Mouse (Mus musculus) embryonic facial prominence, embryonic 10.5 days (tissue): ENCODE results near the gene Fam102b. TPM values are rescaled to one million over a fixed set of nuclear protein-coding genes. Genes with fewer than 3 reads are reported as not detected.
A peak's percentile ranks its signal among the peaks of the same experiment; 100 is the strongest.

Experiments used
- DNase-seq: peaks from one replicate; pipeline ENCODE4 v3.0.0-alpha.2; 2017; ENCODE audit warnings: low spot score
- H3K27ac ChIP-seq: fragments of 300-500 bp; sonication (generic); replicated peaks from 2 replicates; pipeline ENCODE4 v1.5.1; 2016; ENCODE audit warnings: mild to moderate bottlenecking
- H3K27me3 ChIP-seq: fragments of 300-500 bp; sonication (generic); replicated peaks from 2 replicates; pipeline ENCODE4 v1.6.1; 2016; ENCODE audit warnings: low read depth, mild to moderate bottlenecking; ENCODE audit not compliant: poor library complexity, severe bottlenecking
- H3K36me3 ChIP-seq: fragments of 300-500 bp; sonication (generic); replicated peaks from 2 replicates; pipeline ENCODE4 v1.6.1; 2016; ENCODE audit warnings: mild to moderate bottlenecking, moderate library complexity
- H3K4me1 ChIP-seq: fragments of 300-500 bp; sonication (generic); 2 replicates; pipeline ENCODE4 v1.6.1; 2016
- H3K4me3 ChIP-seq: fragments of 300-500 bp; sonication (generic); 2 replicates; pipeline ENCODE4 v1.5.1; 2016; ENCODE audit warnings: mild to moderate bottlenecking, moderate library complexity
- H3K9me3 ChIP-seq: fragments of 300-500 bp; sonication (generic); 2 replicates; pipeline ENCODE4 v1.6.1; 2016; ENCODE audit warnings: mild to moderate bottlenecking
- WGBS: fragments of 180-500 bp; shearing (Covaris S2); methylation state at CpG from one replicate; pipeline ENCODE4 v1.1.7; 2016; 5-methylcytosine and 5-hydroxymethylcytosine counted together
- polyA plus RNA-seq: library from polyadenylated mRNA; unstranded; fragments of >200 nt; fragmentation: Nextera tagmentation; extraction: Ambion mirVana; gene quantifications from 2 replicates; pipeline ENCODE4 v1.2.1, GENCODE M21; 2016

The Fam102b gene
- polyA plus RNA-seq, 1 experiment from 2014 or later: 4.6 TPM

GRCm38 (mm10) chr3:108973980-108974660, 53.3 kb downstream of the Fam102b start:
- 91% methylated on average over 13 of the region's 13 CpGs for WGBS
- no peak overlapping the region for H3K27ac ChIP-seq
- H3K36me3 ChIP-seq: peaks cover 34% of the 10 kb centered on the region

GRCm38 (mm10) chr3:108966051-108966450, 61.4 kb downstream of the Fam102b start:
- Histone ChIP-seq H3K4me1 (peaks cover 13% of the 10 kb centered on the region), H3K36me3 (no peaks in the 10 kb centered on the region; the same call in 1 of the 2 replicates), H3K27me3 (no peaks in the 10 kb centered on the region), H3K27ac (no peak overlapping the region), H3K9me3 (no peaks in the 10 kb centered on the region), H3K4me3 (no peak overlapping the region)
- 92% methylated on average over 3 of the region's 3 CpGs for WGBS
- no peak for DNase-seq

More at GRCm38 (mm10) chr3:108973980-108974660, 53.3 kb downstream of the Fam102b start:
- no peak for DNase-seq
- no peaks in the 10 kb centered on the region for H3K4me1 ChIP-seq
- no peaks in the 10 kb centered on the region for H3K9me3 ChIP-seq
- H3K4me3 ChIP-seq: no peak overlapping the region
- H3K27me3 ChIP-seq: no peaks in the 10 kb centered on the region

DNA sequence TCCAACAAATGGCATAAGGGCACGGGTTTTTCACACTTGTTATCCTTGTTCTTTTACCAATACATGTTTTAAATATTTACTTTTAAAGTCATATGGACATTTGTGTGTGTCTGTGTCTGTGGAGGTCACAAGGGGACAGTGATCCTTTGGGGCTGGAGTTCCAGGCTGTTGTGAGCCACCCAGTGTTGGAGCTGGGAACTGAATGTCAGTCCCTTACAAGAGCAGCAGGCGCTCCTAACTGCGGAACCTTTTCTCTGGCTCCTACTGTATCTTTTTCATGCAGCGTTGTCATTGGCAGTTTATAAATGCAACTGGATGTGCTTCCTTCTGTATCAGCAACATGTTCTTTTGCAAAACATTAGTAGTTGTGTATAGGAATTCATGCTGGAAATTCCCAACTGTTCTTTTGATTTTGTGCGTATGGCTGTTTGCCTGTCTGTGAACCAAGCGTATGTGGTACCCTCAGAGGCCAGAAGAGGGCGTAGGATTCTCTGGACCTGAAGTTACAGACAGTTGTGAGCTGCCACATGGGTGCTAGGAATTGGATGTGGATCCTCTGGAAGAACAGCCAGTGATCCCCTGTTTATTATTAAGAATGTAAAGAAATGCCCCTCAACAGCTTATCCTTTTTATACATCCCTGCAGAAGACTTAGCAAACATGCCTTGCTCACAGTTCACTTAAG, 62.9 kb downstream of the Fam102b start:
- no peaks in the 10 kb centered on the region for H3K9me3 ChIP-seq
- H3K4me1 ChIP-seq: peaks cover 14% of the 10 kb centered on the region
- no peaks in the 10 kb centered on the region for H3K27me3 ChIP-seq
- DNase-seq: no peak
- H3K4me3 ChIP-seq: no peak overlapping the region
- no peaks in the 10 kb centered on the region for H3K36me3 ChIP-seq
- 77% methylated on average over 7 of the region's 7 CpGs for WGBS
- H3K27ac ChIP-seq: no peak overlapping the region

GRCm38 (mm10) chr3:108963776-108964175, 63.6 kb downstream of the Fam102b start:
- WGBS: 84% methylated on average over 3 of the region's 3 CpGs
- no peaks in the 10 kb centered on the region for H3K9me3 ChIP-seq
- no peak for DNase-seq
- no peaks in the 10 kb centered on the region for H3K27me3 ChIP-seq
- H3K27ac ChIP-seq: no peak overlapping the region
- peaks cover 14% of the 10 kb centered on the region for H3K4me1 ChIP-seq
- no peaks in the 10 kb centered on the region for H3K36me3 ChIP-seq
- no peak overlapping the region for H3K4me3 ChIP-seq

DNA sequence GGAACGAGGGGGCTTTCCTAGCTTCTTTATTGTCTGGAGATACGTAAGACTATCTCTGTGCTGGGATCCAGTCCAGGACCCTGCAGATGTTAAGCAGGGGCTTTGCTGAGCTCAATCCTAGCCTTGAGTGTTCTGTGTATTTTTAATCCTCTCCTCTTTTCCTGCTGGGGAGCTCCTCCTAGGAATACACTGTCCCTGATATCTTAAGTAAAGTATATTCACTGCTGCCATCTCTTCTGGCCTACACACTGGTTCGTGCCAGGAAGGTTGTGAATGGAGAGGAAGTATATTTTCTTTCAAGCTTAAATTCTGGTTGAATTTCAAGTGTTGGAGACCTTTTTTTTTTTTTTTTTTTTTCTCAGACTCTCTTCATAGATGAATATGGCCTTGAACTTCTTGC, 64.1 kb downstream of the Fam102b start:
- Histone ChIP-seq H3K9me3 (no peaks in the 10 kb centered on the region), H3K4me1 (peaks cover 14% of the 10 kb centered on the region), H3K27ac (no peak overlapping the region), H3K36me3 (no peaks in the 10 kb centered on the region), H3K27me3 (no peaks in the 10 kb centered on the region), H3K4me3 (no peak overlapping the region)
- WGBS: 88% methylated on average over 3 of the region's 3 CpGs
- DNase-seq: no peak

GRCm38 (mm10) chr3:108961655-108962054, 65.8 kb downstream of the Fam102b start:
- Histone ChIP-seq H3K27ac (peak overlapping the region; percentile 67), H3K36me3 (no peaks in the 10 kb centered on the region), H3K27me3 (no peaks in the 10 kb centered on the region), H3K4me3 (no peak overlapping the region), H3K9me3 (no peaks in the 10 kb centered on the region), H3K4me1 (peaks cover 14% of the 10 kb centered on the region)
- 55% methylated on average over 6 of the region's 6 CpGs for WGBS
- no peak for DNase-seq

- Histone ChIP-seq H3K4me3 (no peak overlapping the region), H3K36me3 (no peaks in the 10 kb centered on the region), H3K9me3 (no peaks in the 10 kb centered on the region), H3K27me3 (no peaks in the 10 kb centered on the region), H3K4me1 (peaks cover 14% of the 10 kb centered on the region), H3K27ac (peak overlapping the region; percentile 67)
- 58% methylated on average over 7 of the region's 7 CpGs for whole genome bisulfite sequencing
- peak; percentile 21 for DNase-seq
Observed at GRCm38 (mm10) chr3:108961226-108961625, 66.2 kb downstream of the Fam102b start.

DNA sequence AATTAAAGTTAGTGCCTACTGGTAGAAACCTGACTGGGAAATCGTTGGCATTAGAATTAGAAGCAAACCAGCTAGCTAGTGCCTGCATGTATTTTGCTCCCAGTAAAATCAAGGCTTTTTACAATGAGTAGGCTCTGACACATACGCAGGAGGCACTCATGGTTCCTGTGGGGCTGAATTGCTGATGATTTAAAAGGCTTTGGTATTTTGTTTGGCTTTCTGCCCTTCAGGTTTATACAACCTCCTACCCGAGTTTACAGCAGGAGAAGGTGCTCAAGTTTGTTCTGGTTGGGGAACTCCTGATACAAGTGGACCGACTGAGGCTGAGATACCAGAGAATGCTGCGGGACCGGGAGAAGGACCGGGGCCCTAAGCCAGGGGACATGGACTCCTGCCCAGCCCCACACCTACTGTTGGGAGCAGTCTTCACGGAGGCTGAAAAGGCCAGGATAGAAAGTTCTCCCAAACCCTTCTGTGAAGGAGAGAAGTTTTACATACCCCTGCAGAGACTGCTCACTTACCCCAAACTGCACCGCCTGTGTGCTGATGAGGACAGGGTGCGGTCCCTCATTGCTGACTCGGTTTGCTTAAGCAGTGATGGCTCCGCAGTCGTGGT, 67.6 kb downstream of the Fam102b start:
- peaks cover 14% of the 10 kb centered on the region for H3K4me1 ChIP-seq
- no peak overlapping the region for H3K27ac ChIP-seq
- no peaks in the 10 kb centered on the region for H3K27me3 ChIP-seq
- H3K36me3 ChIP-seq: no peaks in the 10 kb centered on the region
- DNase-seq: no peak
- 82% methylated on average over 13 of the region's 13 CpGs for WGBS
- H3K9me3 ChIP-seq: no peaks in the 10 kb centered on the region
- H3K4me3 ChIP-seq: no peak overlapping the region

GRCm38 (mm10) chr3:108957976-108958375, 69.4 kb downstream of the Fam102b start:
- DNase-seq: no peak
- Histone ChIP-seq H3K9me3 (no peaks in the 10 kb centered on the region), H3K4me1 (peaks cover 14% of the 10 kb centered on the region), H3K4me3 (no peak overlapping the region), H3K36me3 (no peaks in the 10 kb centered on the region), H3K27me3 (no peaks in the 10 kb centered on the region), H3K27ac (no peak overlapping the region)

GRCm38 (mm10) chr3:108940996-108941395, 86.4 kb downstream of the Fam102b start:
- Histone ChIP-seq H3K4me3 (no peak overlapping the region), H3K36me3 (no peaks in the 10 kb centered on the region), H3K27ac (no peak overlapping the region), H3K27me3 (no peaks in the 10 kb centered on the region), H3K9me3 (no peaks in the 10 kb centered on the region), H3K4me1 (peaks cover 6% of the 10 kb centered on the region; the same call in 1 of the 2 replicates)
- no peak for DNase-seq
- 88% methylated on average over 10 of the region's 10 CpGs for WGBS

- peak within 1 kb of the TSS; percentile 44; the same call in 1 of the 2 replicates for H3K27ac ChIP-seq
- H3K9me3 ChIP-seq: no peaks in the 10 kb centered on the region
- 46% methylated on average over 59 of the region's 59 CpGs for WGBS
- no peaks in the 10 kb centered on the region for H3K36me3 ChIP-seq
- peak; percentile 65 for DNase-seq
- peaks cover 6% of the 10 kb centered on the region; the same call in 1 of the 2 replicates for H3K4me1 ChIP-seq
- peak within 1 kb of the TSS; percentile 52 for H3K4me3 ChIP-seq
- no peaks in the 10 kb centered on the region for H3K27me3 ChIP-seq
Observed at GRCm38 (mm10) chr3:108940001-108940633, 87.3 kb downstream of the Fam102b start, which contains the start of gene Gm9857. Gene Gm9857, minus strand, starts transcription at chr3:108940445.

GRCm38 (mm10) chr3:108939573-108939972, 87.8 kb downstream of the Fam102b start, which contains the start of gene Henmt1:
Gene Henmt1, plus strand, starts transcription at chr3:108939873.
- Histone ChIP-seq H3K36me3 (no peaks in the 10 kb centered on the region), H3K4me1 (peaks cover 6% of the 10 kb centered on the region; the same call in 1 of the 2 replicates), H3K9me3 (no peaks in the 10 kb centered on the region), H3K27me3 (no peaks in the 10 kb centered on the region), H3K27ac (peak within 1 kb of the TSS; percentile 44; the same call in 1 of the 2 replicates), H3K4me3 (peak within 1 kb of the TSS; percentile 52)
- no peak for DNase-seq
- WGBS: 84% methylated on average over 5 of the region's 5 CpGs
